Mouse (Mus musculus): ENCODE measurements at regions not wholly inside any gene's neighbourhood (a gene's known extent, or its start where the extent isn't known, plus 50 kb on each side); places are given as distances from the start of the nearest gene placed in this dataset.

GRCm38 (mm10) chr6:116946083-116946732, 222.1 kb upstream of the Cxcl12 start:
- TF ChIP-seq POLR2A (IDR thresholded peaks at IDR 0.05; ENCODE audit: borderline replicate concordance, low read depth, low read length) (no peak), CTCF (IDR thresholded peaks at IDR 0.05; ENCODE audit: low read depth, low read length) (no peak)
- H3K4me1 ChIP-seq (ENCODE audit: control insufficient read depth, insufficient read depth, low read length) = no peaks in the 10 kb centered on the region
- no peak overlapping the region for H3K27ac ChIP-seq (ENCODE audit: insufficient read depth, low read depth, low read length)
- H3K4me3 ChIP-seq (ENCODE audit: insufficient read depth, low read length) = no peak overlapping the region

- TF ChIP-seq POLR2A (IDR thresholded peaks at IDR 0.05; ENCODE audit: borderline replicate concordance, low read depth, low read length) (no peak), CTCF (IDR thresholded peaks at IDR 0.05; ENCODE audit: low read depth, low read length) (no peak)
- no peak overlapping the region for H3K27ac ChIP-seq (ENCODE audit: insufficient read depth, low read depth, low read length)
- H3K4me1 ChIP-seq (ENCODE audit: control insufficient read depth, insufficient read depth, low read length) = no peaks in the 10 kb centered on the region
- no peak overlapping the region for H3K4me3 ChIP-seq (ENCODE audit: insufficient read depth, low read length)
Measured at GRCm38 (mm10) chr6:116959611-116960010, 208.7 kb upstream of the Cxcl12 start.

GRCm38 (mm10) chr6:116960641-116961040, 207.7 kb upstream of the Cxcl12 start:
- Histone ChIP-seq H3K4me3 (ENCODE audit: insufficient read depth, low read length) (no peak overlapping the region), H3K27ac (ENCODE audit: insufficient read depth, low read depth, low read length) (no peak overlapping the region), H3K4me1 (ENCODE audit: control insufficient read depth, insufficient read depth, low read length) (no peaks in the 10 kb centered on the region)
- TF ChIP-seq POLR2A (IDR thresholded peaks at IDR 0.05; ENCODE audit: borderline replicate concordance, low read depth, low read length) = no peak
- TF ChIP-seq CTCF (IDR thresholded peaks at IDR 0.05; ENCODE audit: low read depth, low read length) = no peak

- Histone ChIP-seq H3K27ac (ENCODE audit: insufficient read depth, low read depth, low read length) (no peak overlapping the region), H3K4me3 (ENCODE audit: insufficient read depth, low read length) (no peak overlapping the region), H3K4me1 (ENCODE audit: control insufficient read depth, insufficient read depth, low read length) (no peaks in the 10 kb centered on the region)
- TF ChIP-seq POLR2A (IDR thresholded peaks at IDR 0.05; ENCODE audit: borderline replicate concordance, low read depth, low read length) (no peak), CTCF (IDR thresholded peaks at IDR 0.05; ENCODE audit: low read depth, low read length) (0 out of 2 replicates have a peak, but pooled peaks have one; percentile 20)
Measured at GRCm38 (mm10) chr6:116966436-116966835, 201.9 kb upstream of the Cxcl12 start.

GRCm38 (mm10) chr6:116969381-116969910, 198.9 kb upstream of the Cxcl12 start:
- no peaks in the 10 kb centered on the region for H3K4me1 ChIP-seq (ENCODE audit: control insufficient read depth, insufficient read depth, low read length)
- H3K4me3 ChIP-seq (ENCODE audit: insufficient read depth, low read length) = no peak overlapping the region
- TF ChIP-seq POLR2A (IDR thresholded peaks at IDR 0.05; ENCODE audit: borderline replicate concordance, low read depth, low read length) (no peak), CTCF (IDR thresholded peaks at IDR 0.05; ENCODE audit: low read depth, low read length) (no peak)
- H3K27ac ChIP-seq (ENCODE audit: insufficient read depth, low read depth, low read length) = no peak overlapping the region

- TF ChIP-seq POLR2A (IDR thresholded peaks at IDR 0.05; ENCODE audit: borderline replicate concordance, low read depth, low read length) (no peak), CTCF (IDR thresholded peaks at IDR 0.05; ENCODE audit: low read depth, low read length) (no peak)
- H3K4me3 ChIP-seq (ENCODE audit: insufficient read depth, low read length) = no peak overlapping the region
- H3K4me1 ChIP-seq (ENCODE audit: control insufficient read depth, insufficient read depth, low read length) = no peaks in the 10 kb centered on the region
- H3K27ac ChIP-seq (ENCODE audit: insufficient read depth, low read depth, low read length) = no peak overlapping the region
Measured at GRCm38 (mm10) chr6:116974841-116975240, 193.5 kb upstream of the Cxcl12 start.

- H3K4me3 ChIP-seq (ENCODE audit: insufficient read depth, low read length) = no peak overlapping the region
- TF ChIP-seq CTCF (IDR thresholded peaks at IDR 0.05; ENCODE audit: low read depth, low read length) (no peak), POLR2A (IDR thresholded peaks at IDR 0.05; ENCODE audit: borderline replicate concordance, low read depth, low read length) (no peak)
Measured at GRCm38 (mm10) chr6:116980349-116980995, 187.9 kb upstream of the Cxcl12 start.

GRCm38 (mm10) chr6:116985147-116985737, 183.1 kb upstream of the Cxcl12 start:
- H3K4me3 ChIP-seq (ENCODE audit: insufficient read depth, low read length) = no peak overlapping the region
- H3K4me1 ChIP-seq (ENCODE audit: control insufficient read depth, insufficient read depth, low read length) = no peaks in the 10 kb centered on the region
- TF ChIP-seq POLR2A (IDR thresholded peaks at IDR 0.05; ENCODE audit: borderline replicate concordance, low read depth, low read length) (no peak), CTCF (IDR thresholded peaks at IDR 0.05; ENCODE audit: low read depth, low read length) (no peak)
- H3K27ac ChIP-seq (ENCODE audit: insufficient read depth, low read depth, low read length) = no peak overlapping the region

More at GRCm38 (mm10) chr6:116980349-116980995, 187.9 kb upstream of the Cxcl12 start:
- Histone ChIP-seq H3K4me1 (ENCODE audit: control insufficient read depth, insufficient read depth, low read length) (no peaks in the 10 kb centered on the region), H3K27ac (ENCODE audit: insufficient read depth, low read depth, low read length) (no peak overlapping the region)

GRCm38 (mm10) chr6:116986266-116987000, 181.9 kb upstream of the Cxcl12 start:
- no peak for TF ChIP-seq POLR2A (IDR thresholded peaks at IDR 0.05; ENCODE audit: borderline replicate concordance, low read depth, low read length)
- no peak for TF ChIP-seq CTCF (IDR thresholded peaks at IDR 0.05; ENCODE audit: low read depth, low read length)
- no peak overlapping the region for H3K4me3 ChIP-seq (ENCODE audit: insufficient read depth, low read length)
- H3K27ac ChIP-seq (ENCODE audit: insufficient read depth, low read depth, low read length) = no peak overlapping the region
- no peaks in the 10 kb centered on the region for H3K4me1 ChIP-seq (ENCODE audit: control insufficient read depth, insufficient read depth, low read length)

Measured in bone marrow macrophage, adult 2 months (primary cell).